Mouse (Mus musculus) erythroblast, adult 5-6 weeks (primary cell): Measurements from ENCODE around the gene Kcnq2. TPM values are rescaled to one million over a fixed set of nuclear protein-coding genes. Genes with fewer than 3 reads are reported as not detected.

ENCODE experiments used
- ATAC-seq: replicated peaks from 2 replicates; pipeline ENCODE4 v1.8.0; 2016; ENCODE audit warnings: moderate number of reproducible peaks, mild to moderate bottlenecking, moderate TSS enrichment, inconsistent platforms; ENCODE audit not compliant: poor library complexity, low FRiP score, severe bottlenecking
- total RNA-seq, 2 experiments: library from RNA; stranded (forward) in 1 of 2; stranded (reverse) in 1 of 2; fragments of 150-400 nt in 1 of 2; fragments of 200-764, 138-1000 nt in 1 of 2; gene quantifications; 2 replicates each; pipeline versions ENCODE4 v1.2.3 to v1.2.4; 2015 to 2017; ENCODE audit warnings: low replicate concordance in 2 of 2

Gene Kcnq2
- total RNA-seq (2015; ENCODE audit: low replicate concordance) (not detected in 2 replicates), total RNA-seq (2017; ENCODE audit: low replicate concordance) (not detected in 2 replicates)

GRCm38 (mm10) chr2:181134591-181135445 lies at the start of gene Kcnq2:
TSS of gene Kcnq2 (minus strand) at chr2:181135300.
- no peak for ATAC-seq

GRCm38 (mm10) chr2:181180898-181181297 lies 45.8 kb upstream of the Kcnq2 start:
- no peak for ATAC-seq

GRCm38 (mm10) chr2:181178471-181178870 lies 43.4 kb upstream of the Kcnq2 start:
- no peak for ATAC-seq

- ATAC-seq = no peak
Measured at GRCm38 (mm10) chr2:181178015-181178414, 42.9 kb upstream of the Kcnq2 start.

- no peak for ATAC-seq
Measured at GRCm38 (mm10) chr2:181174646-181175045, 39.5 kb upstream of the Kcnq2 start.

- ATAC-seq = no peak
Measured at GRCm38 (mm10) chr2:181166469-181166868, 31.4 kb upstream of the Kcnq2 start.

GRCm38 (mm10) chr2:181160821-181161220 lies 25.7 kb upstream of the Kcnq2 start:
- no peak for ATAC-seq

GRCm38 (mm10) chr2:181159771-181160170 lies 24.7 kb upstream of the Kcnq2 start:
- no peak for ATAC-seq

GRCm38 (mm10) chr2:181159091-181159514 lies 24.0 kb upstream of the Kcnq2 start:
- ATAC-seq = no peak

GRCm38 (mm10) chr2:181158471-181158870 lies 23.4 kb upstream of the Kcnq2 start:
- ATAC-seq = no peak

GRCm38 (mm10) chr2:181157716-181158302 lies 22.7 kb upstream of the Kcnq2 start:
- no peak for ATAC-seq

GRCm38 (mm10) chr2:181157180-181157579 lies 22.1 kb upstream of the Kcnq2 start:
- ATAC-seq = no peak

GRCm38 (mm10) chr2:181156248-181157121 lies 21.4 kb upstream of the Kcnq2 start, which contains the start of gene Eef1a2:
TSS of gene Eef1a2 (minus strand) at chr2:181157014.
- ATAC-seq = no peak

- ATAC-seq = no peak
Measured at GRCm38 (mm10) chr2:181155801-181156200, 20.7 kb upstream of the Kcnq2 start.

GRCm38 (mm10) chr2:181154831-181155415 lies 19.8 kb upstream of the Kcnq2 start:
- no peak for ATAC-seq

GRCm38 (mm10) chr2:181154361-181154760 lies 19.3 kb upstream of the Kcnq2 start:
- no peak for ATAC-seq

GRCm38 (mm10) chr2:181153837-181154236 lies 18.7 kb upstream of the Kcnq2 start:
- no peak for ATAC-seq

GRCm38 (mm10) chr2:181153131-181153530 lies 18.0 kb upstream of the Kcnq2 start:
- no peak for ATAC-seq

- ATAC-seq = no peak
Measured at GRCm38 (mm10) chr2:181152701-181153100, 17.6 kb upstream of the Kcnq2 start.

- no peak for ATAC-seq
Measured at GRCm38 (mm10) chr2:181150281-181150680, 15.2 kb upstream of the Kcnq2 start.
